Mouse (Mus musculus) brain, embryonic 14.5 days (tissue): ENCODE data around the gene Tmem63c.

ENCODE experiments used
- CTCF ChIP-seq: fragments of 200-500 bp; IDR thresholded peaks from 2 replicates; pipeline ENCODE4 v1.5.1; 2012; ENCODE audit warnings: inconsistent platforms, mild to moderate bottlenecking, moderate library complexity, borderline replicate concordance; ENCODE audit not compliant: insufficient read depth, insufficient read length; ENCODE audit errors: extremely low read depth
- POLR2A ChIP-seq: fragments of 200-500 bp; IDR thresholded peaks from 2 replicates; pipeline ENCODE4 v1.6.1; 2012; ENCODE audit warnings: mild to moderate bottlenecking, inconsistent platforms, borderline replicate concordance; ENCODE audit not compliant: poor library complexity, insufficient read depth, insufficient read length, severe bottlenecking; ENCODE audit errors: extremely low read depth

GRCm38 (mm10) chr12:87102165-87102631 is 81.1 kb downstream of the Tmem63c start, which contains the start of gene Ngb:
- TF ChIP-seq CTCF (no peak), POLR2A (no peak)
